Mouse (Mus musculus): ENCODE measurements at regions not wholly inside any gene's neighbourhood (a gene's known extent, or its start where the extent isn't known, plus 50 kb on each side); places are given as distances from the start of the nearest gene placed in this dataset.
"Not testable (repeated sequence)": the region's sequence is repeated elsewhere in the genome, so short reads cannot be mapped to it uniquely, and the experiment has no call there.

DNA sequence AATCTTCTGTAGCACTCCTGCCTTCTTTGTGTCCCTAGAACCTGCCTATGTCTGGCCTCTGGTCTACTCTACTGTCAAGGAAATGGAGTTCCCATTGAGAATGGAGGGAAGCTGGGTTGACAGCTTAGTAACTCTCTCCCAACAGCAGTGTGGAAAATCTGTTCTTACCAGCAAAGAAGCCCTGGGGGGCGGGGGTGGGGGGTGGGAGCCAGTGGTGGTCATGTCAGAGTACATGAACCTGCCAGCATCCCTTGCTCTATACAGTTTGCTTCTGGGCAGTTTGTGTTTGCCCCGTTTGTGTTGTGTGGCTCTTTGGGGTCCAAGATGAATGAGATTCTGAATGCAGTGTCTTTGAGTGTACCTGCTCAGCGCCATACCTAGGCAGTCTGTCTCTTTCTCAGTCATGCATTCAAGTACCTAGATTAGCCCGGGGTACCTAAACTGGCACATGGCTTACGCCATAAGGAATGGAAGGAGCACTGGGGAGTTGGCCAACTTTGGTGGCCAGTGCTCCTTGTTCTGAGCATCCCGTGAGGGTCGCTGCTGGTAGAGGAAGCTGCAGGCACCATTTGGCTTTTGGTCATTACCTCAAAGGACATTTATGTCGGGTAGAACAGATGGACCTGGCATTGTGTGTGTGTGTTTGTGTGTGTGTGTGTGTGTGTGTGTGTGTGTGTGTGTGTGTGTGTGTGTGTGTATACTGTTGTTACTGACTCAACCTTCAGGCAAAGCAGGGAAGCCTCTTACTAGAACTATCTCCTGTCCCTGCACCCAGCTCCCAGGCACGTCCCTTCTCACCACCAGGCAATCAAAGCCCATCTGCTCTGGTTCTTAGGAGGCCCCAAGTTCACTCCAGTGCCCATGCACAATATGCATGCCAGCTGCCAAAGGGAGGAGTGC, 227.6 kb upstream of the 1700012A03Rik start:
- ATAC-seq (replicated peaks; ENCODE audit: poor library complexity, severe bottlenecking): no peak

DNA sequence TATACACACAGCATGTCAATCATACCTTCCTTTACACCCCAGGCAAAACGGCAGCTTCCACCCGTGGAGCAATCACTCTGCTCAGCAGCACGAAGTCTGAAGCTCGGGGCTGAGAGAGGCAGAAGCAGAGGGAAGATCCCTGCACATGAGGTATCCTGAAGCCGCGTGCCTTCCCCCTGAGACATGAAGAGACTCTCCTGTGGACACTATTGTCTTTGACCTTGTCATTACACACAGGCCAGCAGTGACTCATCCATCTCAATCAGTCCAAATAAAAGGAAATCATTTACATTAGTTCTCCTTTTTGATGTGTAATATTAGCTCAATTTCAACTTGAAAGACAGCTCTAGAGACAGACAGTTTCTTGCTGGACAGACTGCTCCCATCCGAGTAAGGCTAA, 228.4 kb upstream of the 1700012A03Rik start:
- 0 out of 2 replicates have a peak, but pooled peaks have one; percentile 20 for ATAC-seq (replicated peaks; ENCODE audit: poor library complexity, severe bottlenecking)

DNA sequence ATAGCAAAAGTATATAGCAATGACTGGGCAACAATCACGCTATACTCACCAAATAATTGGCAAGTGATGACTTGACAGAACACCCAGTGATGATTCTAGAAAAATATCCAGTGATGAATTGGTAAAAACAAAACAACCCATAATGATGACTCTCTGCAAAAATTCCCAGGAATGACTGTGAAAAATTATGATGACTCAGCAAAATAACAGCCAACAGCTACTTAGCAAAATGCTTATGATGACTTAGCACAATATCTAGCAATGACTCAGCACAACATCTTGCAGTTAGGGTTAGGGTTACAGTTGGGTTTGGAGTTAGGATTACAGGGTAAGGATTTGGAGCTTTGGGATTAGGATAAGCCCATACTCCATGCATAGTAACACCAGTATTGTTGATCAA, 232.4 kb upstream of the 1700012A03Rik start:
- ATAC-seq (replicated peaks; ENCODE audit: poor library complexity, severe bottlenecking): no peak

DNA sequence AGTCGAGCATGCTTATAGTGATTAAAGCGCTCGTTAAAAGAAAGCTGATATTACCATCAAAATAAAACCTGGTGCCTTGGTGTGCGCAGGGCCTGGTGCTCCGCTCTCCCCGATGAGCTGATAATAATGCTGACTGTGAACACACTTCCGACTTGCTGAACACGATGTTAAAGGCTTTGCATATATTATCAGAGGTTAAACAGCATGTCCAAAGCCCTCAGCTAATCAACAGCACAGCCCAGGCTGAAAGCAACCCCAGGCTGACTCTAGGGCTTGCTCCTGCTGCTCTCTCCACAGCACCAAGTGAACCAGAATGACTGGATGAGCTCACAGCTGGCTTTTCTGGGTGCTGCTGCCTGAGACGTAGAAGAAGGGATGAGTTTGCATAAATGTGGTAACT, 238.2 kb upstream of the 1700012A03Rik start:
- no peak for ATAC-seq (replicated peaks; ENCODE audit: poor library complexity, severe bottlenecking)

DNA sequence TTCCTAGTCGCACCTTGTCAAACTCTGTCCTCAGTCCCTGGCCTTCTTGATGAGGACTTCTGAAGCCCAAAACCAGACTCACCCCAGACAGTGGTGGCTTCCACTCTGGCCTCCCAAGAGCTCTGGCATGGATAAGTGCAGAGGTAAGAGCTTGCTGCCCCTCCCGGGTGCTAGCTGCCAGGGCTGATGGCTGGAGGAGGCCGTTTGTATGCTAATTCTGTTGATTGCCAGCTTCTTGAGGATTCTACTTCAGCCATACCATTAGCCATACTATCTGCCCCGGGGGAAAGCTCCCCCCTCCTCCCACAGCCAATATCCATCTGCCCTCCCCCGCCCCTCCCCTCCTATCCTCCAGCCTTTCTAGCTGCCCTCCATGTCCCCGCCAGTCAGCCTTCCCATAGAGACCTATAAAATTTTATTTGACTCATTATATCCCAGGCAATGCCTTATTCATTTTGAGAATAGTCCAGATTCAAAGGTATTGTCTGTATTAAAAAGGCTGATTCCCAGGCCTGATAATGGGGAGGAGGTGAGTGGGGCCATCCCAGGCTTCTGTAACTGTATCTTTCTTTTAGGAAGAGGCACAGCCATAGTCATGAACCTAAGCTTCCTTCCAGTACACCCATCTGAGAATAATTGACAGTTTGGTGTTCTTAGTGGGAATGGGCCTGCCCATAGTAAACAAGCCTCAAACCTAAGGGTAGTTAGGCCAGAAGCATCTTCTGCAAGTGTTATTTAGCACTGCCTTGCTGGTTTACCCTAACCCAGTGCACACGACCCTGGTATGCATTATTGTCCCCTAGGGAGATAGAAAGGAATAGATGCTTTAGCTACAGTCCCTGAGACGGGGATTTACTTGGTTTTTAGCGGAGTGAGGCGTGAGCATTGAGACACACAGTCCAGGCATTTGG, 239.2 kb upstream of the 1700012A03Rik start:
- ATAC-seq (replicated peaks; ENCODE audit: poor library complexity, severe bottlenecking): no peak

DNA sequence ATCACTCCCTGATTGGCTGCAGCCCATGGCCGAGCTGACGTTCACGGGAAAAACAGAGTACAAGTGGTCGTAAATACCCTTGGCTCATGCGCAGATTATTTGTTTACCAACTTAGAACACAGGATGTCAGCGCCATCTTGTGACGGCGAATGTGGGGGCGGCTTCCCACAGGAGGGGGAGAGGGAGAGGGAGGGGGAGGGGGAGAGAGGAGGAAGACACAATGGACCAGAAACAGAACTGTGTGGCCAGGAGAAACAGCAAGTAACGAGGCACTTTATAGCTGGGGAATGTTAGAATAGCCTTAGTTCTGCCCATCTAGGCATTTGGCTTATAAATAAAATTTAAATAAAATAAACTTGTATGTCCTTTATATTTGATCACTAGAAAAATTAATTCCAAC, 240.7 kb upstream of the Podxl start:
- ATAC-seq (replicated peaks; ENCODE audit: poor library complexity, severe bottlenecking): not testable (repeated sequence)

DNA sequence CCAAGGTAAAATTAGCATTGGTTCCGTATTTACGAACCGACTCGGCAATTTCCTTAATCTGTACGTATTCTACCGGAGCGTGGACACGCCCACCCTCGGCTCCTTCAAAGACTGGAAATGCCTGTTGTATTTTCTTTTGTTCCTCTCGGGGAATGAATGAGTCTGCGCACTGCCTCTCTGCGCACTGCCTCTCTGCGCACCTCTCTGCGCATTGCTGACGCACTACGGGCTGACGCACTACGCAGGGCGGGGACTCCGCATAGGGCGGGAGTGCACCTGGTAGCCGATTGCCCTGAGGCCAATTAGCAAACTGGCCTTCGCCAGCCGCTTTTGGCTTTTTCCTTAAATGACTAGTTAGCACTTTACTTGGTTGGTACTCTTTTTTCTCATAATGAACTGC, 239.4 kb upstream of the Podxl start:
- not testable (repeated sequence) for ATAC-seq (replicated peaks; ENCODE audit: poor library complexity, severe bottlenecking)

DNA sequence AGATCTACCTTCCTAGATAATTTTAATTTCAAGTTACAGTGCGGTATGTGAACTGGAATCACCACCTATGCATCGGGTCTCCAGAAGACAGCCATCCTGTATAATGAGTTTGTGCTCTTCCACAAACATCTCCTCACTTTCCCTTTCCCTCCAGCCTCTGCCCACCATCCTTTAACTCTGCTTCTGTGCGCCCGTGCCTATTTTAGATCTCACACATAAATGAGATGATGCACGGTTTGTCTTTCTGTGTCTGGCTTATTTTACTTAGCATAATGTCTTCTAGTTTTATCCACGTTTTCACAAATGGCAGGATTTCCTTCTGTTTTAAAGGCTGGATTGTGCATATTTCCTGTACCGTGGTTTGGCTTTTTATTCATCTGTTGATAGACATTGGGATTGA, 227.8 kb upstream of the Podxl start:
- ATAC-seq (replicated peaks; ENCODE audit: poor library complexity, severe bottlenecking): no peak

DNA sequence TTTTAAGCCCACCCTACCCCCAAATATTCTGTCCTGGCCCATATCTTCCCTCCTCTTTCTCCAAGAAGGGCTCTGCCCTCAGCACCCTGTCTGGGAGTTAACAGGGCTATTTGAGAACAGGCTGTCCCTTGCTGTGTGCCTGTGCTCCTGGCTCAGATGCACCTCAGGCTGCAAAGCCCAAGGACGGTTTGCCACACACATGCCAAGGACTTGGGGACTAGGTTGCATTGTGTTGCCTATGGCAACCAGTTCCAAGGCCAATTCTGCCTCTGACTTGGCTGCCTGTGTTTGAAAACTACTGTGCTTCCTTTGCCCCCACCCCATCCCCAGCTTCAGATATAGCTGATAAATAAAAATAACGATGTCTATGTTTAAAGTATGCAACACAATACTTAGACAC, 227.1 kb upstream of the Podxl start:
- no peak for ATAC-seq (replicated peaks; ENCODE audit: poor library complexity, severe bottlenecking)

DNA sequence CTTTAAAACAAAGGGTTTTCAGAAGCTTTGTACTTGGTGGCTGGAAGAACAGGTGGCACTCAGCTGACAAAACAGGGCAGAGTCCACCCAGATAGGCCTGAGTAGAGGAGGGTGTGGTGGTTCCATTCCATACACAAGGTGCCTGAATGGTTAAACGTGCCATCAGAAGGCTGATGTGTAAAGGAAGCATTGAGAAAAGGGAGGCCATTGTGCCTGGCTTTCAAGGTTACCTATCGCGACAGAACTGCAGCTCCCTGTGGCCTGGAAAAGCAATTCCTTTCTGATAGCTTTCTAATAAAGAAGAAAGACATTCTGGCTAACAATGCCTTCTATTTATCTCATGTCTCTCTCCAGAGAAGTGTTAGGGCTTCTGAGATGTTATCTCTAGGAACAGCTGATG, 213.1 kb upstream of the Podxl start:
- no peak for ATAC-seq (replicated peaks; ENCODE audit: poor library complexity, severe bottlenecking)

DNA sequence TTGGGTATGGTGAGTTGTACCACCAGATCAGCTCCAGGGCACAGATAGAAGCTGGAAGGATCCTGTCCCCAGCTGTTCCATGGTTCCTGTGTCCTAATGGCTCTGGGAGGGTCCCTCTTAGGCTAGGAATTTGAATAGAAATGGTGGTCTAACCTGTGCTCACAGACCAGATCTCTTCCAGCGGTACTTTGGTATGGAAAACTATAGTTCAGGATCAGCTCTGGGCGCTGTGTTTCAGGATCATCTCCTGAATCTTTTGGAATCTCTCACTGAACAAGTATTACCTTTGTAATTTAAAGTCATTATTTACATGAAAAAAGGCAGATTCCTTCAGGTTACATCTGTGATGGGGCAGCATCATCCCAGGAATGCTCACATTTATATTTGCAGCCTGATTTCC, 208.1 kb upstream of the Podxl start:
- ATAC-seq (replicated peaks; ENCODE audit: poor library complexity, severe bottlenecking): no peak

DNA sequence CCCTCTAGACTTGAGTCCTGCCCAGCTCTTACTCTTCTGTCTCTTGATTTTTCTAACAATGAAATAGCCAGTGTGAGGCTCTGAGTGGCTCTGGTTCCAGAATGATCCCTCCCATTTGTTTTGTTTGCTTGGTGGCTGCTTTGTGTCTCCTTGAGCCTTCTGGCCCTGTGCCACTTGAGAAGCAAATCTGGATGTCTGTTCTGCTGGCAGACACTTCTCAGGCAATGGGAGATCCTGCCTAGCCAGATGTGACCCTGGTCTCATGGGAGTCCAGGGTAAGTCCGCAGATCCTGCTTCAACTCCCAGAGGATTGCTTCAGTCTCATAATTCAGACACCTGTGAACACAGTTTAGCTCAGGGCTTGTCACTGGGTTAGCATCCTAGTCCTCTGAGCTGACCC, 181.8 kb upstream of the Podxl start:
- no peak for ATAC-seq (replicated peaks; ENCODE audit: poor library complexity, severe bottlenecking)

DNA sequence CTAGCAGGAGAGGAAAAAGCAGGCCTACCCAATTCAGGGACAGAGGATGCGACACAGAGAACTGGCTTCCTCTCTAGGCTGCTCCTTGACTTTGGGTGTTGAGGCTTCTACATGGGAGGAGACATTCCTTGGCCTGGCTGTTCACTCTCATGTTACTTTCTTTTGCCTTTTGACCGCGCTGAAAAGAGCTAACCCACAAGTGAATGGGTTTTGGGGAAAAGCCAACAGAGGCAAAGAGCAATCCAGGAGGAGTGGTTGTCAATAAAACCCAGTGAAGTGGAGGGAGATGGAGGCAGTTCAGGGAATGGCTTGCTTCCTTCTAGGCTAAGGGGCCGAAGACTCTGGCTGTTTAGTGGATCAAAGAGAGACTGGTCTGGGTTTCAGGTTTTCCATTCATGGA, 167.6 kb upstream of the Podxl start:
- ATAC-seq (replicated peaks; ENCODE audit: poor library complexity, severe bottlenecking): no peak

DNA sequence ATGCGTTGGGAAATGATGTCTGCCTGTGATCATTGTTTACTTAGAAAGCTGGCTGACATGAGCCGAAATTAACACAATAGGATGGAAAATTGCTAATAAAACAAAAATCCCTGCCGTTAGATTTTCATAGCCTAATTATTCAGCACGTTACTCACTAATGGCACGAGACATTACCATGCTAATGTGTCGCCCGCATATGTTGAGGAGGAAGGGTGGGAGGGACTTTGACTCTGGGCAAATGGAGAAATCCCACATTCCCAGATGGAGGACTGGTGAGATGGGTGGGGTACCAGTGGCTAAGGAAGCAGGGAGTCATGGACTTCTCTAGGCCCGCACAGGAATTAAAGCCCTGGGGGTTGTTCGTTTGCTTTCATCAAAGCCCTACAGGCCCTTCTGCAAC, 155.8 kb upstream of the Podxl start:
- ATAC-seq (replicated peaks; ENCODE audit: poor library complexity, severe bottlenecking): no peak

DNA sequence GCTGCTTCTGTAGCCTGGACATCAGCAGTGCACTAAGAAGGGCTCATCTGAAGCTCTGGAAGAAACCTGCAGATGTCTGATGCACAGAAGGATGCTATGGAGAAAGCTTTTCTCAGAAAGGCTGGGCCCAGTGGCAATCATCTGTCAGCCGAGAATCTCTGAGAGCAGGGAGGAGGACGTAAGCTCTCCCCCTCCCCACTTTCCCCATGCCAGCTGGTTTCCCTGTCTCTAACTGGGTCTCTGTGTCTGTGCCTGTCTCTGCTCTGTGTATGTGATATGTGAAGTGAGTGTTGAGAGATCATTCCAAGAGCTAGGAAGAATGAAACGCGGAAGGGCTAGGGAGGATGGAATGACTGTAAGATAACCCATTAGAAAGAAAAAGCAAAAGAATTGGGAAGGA, 155.1 kb upstream of the Podxl start:
- ATAC-seq (replicated peaks; ENCODE audit: poor library complexity, severe bottlenecking): no peak

DNA sequence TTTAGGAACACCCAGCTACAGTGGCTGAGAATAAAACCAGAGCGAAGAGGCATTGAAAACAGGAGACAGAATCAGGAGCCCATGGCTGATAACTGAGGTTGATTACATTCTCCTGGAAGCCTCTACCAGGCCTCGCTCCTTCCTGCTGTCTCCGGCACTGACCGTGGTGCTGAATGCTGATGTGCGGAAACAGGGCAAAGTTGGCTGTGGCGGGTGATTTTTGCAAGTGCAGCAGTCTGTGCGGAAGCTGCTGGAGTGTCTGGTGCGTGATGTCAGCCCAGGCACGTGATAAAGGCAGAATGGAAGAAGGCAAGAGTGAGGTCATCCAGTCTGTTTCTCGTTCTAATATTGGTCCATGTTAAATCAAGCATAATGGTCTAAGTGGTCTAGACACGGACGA, 153.8 kb upstream of the Podxl start:
- 0 out of 2 replicates have a peak, but pooled peaks have one; percentile 25 for ATAC-seq (replicated peaks; ENCODE audit: poor library complexity, severe bottlenecking)

DNA sequence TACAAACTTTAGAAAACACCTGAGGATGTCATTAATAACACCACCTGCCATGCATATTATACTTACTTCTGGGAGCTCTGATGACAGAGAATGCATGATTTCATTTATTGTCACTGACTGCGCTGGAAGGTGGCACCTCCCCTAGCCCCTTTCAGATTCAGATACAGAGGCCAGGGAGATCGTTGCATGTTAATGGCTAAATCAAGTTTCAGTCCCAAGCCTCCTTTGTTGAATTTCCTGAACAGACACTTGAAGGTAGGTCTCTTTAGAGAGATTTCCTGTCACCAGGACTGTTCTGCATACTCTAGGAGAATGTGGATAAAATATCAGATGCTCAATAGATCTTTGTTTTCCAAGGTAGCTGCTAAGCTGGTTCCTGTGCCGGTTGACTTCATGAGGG, 143.5 kb upstream of the Podxl start:
- no peak for ATAC-seq (replicated peaks; ENCODE audit: poor library complexity, severe bottlenecking)

DNA sequence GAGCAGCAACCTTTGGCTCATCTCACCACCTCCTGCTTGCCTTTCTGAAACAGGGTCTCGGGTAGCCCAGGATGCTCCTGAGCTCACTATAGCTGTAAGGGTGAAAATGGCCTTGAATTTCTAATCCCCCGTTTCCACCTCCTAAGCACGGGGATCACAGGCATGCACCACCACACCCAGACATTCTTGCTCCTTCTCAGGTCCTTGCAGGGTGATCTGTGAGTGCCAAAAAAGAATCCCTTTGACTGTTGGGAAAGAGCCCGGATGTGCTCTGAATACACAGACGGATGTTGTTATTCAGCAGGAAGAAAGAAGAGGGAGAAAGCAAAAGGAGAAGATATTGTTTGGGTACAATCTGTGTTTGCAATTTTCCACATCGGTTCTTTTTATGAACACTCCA, 140.4 kb upstream of the Podxl start:
- no peak for ATAC-seq (replicated peaks; ENCODE audit: poor library complexity, severe bottlenecking)

DNA sequence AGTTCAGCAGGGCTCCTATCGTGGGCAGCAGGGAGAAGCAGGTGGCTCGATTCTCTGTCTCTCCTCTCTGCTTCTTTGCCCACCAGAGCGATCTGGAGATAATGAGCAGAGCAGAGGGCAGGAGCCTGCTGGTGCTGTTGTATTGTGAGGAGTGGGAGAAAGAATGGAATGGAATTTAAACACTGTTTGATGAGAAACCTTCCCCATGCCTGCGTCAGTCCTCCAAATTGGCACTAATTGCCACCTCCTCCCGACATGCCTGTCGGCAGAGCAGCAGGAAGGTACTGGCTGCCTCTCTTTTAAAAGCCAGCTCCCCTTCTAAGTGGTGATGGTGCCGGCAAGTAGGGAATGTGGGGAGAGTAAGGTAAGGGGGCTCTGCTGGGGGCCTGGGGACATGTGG, 139.2 kb upstream of the Podxl start:
- ATAC-seq (replicated peaks; ENCODE audit: poor library complexity, severe bottlenecking): no peak

DNA sequence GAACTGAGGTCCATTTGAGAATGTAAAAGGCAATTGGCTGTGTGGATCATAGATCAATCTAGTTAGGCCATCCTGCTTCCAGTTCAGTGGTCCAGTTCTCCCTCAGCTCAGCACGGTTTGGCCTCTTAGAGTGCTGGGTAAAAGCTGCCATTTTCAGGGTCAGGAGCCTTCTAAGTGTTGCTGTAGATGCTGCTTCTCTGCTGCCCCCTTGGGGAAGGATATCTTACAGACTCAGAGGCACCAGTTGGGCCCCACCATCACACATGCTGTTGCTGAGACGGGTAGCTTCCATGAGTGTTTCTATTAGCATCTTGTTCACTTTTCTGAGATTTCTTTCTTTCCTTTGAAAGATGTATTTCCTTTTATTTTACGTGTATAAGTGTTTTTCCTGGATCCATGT, 132.1 kb upstream of the Podxl start:
- no peak for ATAC-seq (replicated peaks; ENCODE audit: poor library complexity, severe bottlenecking)

DNA sequence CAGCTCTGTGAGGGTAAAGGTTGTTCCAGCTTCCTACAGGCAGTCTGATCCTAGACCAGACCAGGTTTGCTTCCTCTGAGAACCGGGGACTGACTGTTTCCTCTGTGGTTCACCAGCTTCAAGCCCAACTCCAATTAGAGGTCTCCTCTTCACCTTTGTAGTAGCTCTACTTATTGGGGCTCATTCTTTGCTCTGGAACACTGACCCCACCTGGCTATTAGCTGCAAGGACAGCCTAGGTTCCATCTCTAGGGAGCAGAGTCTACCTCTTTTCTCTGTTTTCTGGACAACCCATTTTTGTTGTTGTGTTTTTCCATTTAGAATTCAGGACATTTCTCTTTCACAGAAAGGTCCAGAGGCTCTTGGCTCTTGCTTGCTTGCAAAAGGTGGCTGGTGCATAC, 129.3 kb upstream of the Podxl start:
- no peak for ATAC-seq (replicated peaks; ENCODE audit: poor library complexity, severe bottlenecking)
